Mouse (Mus musculus) stomach, embryonic 14.5 days (tissue): ENCODE measurements at regions not wholly inside any gene's neighbourhood (a gene's known extent, or its start where the extent isn't known, plus 50 kb on each side); places are given as distances from the start of the nearest gene placed in this dataset.

ENCODE experiments used
- ATAC-seq: fragments of 200-750 bp; cut with Nextera tagmentation; 2 replicates; pipeline ENCODE4 v1.8.0; 2017; ENCODE audit warnings: low read depth, moderate TSS enrichment; ENCODE audit not compliant: insufficient number of reproducible peaks, insufficient read depth, low FRiP score
- H3K27ac ChIP-seq: fragments of 300-500 bp; sonication (generic); 2 replicates; pipeline ENCODE4 v1.5.1; 2014; ENCODE audit warnings: mild to moderate bottlenecking, low read length, moderate library complexity, mixed read lengths
- H3K27me3 ChIP-seq: fragments of 300-500 bp; sonication (generic); 2 replicates; pipeline ENCODE4 v1.6.1; 2014; ENCODE audit warnings: low read length, control low read depth, mixed read lengths; ENCODE audit not compliant: control insufficient read depth, insufficient read depth
- H3K36me3 ChIP-seq: fragments of 300-500 bp; sonication (generic); 2 replicates; pipeline ENCODE4 v1.6.1; 2014; ENCODE audit warnings: mild to moderate bottlenecking, control low read depth, low read length, moderate library complexity, mixed read lengths; ENCODE audit not compliant: control insufficient read depth, insufficient read depth
- H3K4me1 ChIP-seq: fragments of 300-500 bp; sonication (generic); 2 replicates; pipeline ENCODE4 v1.6.1; 2014; ENCODE audit warnings: low read length, control low read depth, mixed read lengths; ENCODE audit not compliant: control insufficient read depth, insufficient read depth
- H3K4me2 ChIP-seq: fragments of 300-500 bp; sonication (generic); replicated peaks from 2 replicates; pipeline ENCODE4 v1.6.1; 2014; ENCODE audit warnings: low read depth, low read length, control low read depth
- H3K4me3 ChIP-seq: fragments of 300-500 bp; sonication (generic); 2 replicates; pipeline ENCODE4 v1.5.1; 2014; ENCODE audit warnings: low read depth, low read length, control low read depth
- H3K9ac ChIP-seq: fragments of 300-500 bp; sonication (generic); replicated peaks from 2 replicates; pipeline ENCODE4 v1.6.1; 2014; ENCODE audit warnings: low read depth, mild to moderate bottlenecking, control low read depth, low read length, moderate library complexity, mixed read lengths
- H3K9me3 ChIP-seq: fragments of 300-500 bp; sonication (generic); 2 replicates; pipeline ENCODE4 v1.6.1; 2016; ENCODE audit warnings: low read depth, low read length, control low read depth; ENCODE audit not compliant: control insufficient read depth
- WGBS: fragments of 180-500 bp; shearing (Covaris S2); extraction: QIAGEN DNeasy Blood & Tissue Kit; methylation state at CpG from one replicate; pipeline ENCODE4 v1.1.7; 2014; 5-methylcytosine and 5-hydroxymethylcytosine counted together

DNA sequence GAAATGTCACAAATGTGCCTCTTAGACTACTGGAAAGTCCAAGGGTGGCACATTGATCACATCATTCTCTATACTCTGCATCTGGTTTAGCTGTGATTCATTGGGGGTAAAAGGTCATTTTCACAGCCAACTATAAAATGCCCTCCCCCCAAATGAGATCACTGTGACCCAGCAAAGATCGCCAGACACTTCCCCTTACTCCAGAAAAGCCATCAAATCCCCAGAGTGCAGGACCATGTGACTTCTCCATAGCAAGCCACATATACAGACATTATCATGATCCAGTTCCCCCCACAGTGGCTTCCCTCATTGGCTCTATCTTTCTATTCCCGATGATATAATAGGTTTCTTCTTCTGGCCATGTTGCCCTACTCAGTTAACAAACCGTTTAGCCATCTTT, 163.6 kb upstream of the Map1b start:
- WGBS, result 83% methylated on average over 3 of the region's 3 CpGs
- Histone ChIP-seq H3K27ac (no peak overlapping the region), H3K4me3 (no peak overlapping the region), H3K9ac (no peak overlapping the region), H3K4me2 (no peak overlapping the region), H3K36me3 (no peaks in the 10 kb centered on the region), H3K27me3 (no peaks in the 10 kb centered on the region), H3K9me3 (no peaks in the 10 kb centered on the region), H3K4me1 (no peaks in the 10 kb centered on the region)
- no peak for ATAC-seq

DNA sequence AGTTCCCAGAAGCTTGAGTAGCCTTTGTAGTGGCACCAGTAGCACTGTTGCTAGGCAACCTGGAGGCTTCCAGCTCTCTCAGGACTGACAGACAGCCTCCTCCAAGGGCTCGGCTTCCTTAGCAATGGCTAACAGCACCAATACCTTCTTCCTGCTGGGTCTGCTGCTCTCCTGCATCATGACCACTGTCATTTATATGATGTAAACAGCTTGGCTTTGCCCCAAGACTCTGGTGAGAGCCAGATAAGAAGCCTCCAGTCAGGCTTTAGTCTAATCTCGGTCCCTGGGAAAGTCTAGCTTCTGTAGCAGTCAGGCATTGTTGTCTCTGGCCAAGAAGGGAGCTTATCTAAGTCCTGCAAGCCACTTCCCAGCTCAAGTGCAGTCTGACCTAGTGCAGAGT, 163.1 kb upstream of the Map1b start:
- ATAC-seq, result no peak
- H3K36me3 ChIP-seq, result no peaks in the 10 kb centered on the region

DNA sequence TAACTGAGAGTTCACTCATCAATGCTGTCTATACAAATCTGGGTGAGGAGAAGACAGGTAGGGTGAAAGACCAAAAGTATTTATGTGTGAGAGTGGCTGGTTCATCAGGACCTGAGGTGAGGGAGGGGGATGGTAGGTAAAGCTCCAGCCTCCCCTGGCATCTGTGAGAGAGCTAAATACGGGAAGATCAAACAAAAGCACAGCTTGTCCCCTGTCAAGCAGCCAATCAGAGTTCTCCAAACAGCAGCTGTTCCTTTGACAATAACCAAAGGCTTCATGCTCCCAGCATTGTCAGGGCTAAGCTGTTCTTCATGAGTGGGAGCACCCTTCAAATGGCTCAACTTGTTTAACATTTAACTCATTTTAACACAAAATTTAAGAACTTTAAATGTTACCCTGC, 160.1 kb upstream of the Map1b start:
- Histone ChIP-seq H3K27ac (no peak overlapping the region), H3K27me3 (no peaks in the 10 kb centered on the region), H3K4me2 (no peak overlapping the region), H3K4me3 (no peak overlapping the region), H3K9ac (no peak overlapping the region), H3K9me3 (no peaks in the 10 kb centered on the region), H3K4me1 (no peaks in the 10 kb centered on the region), H3K36me3 (no peaks in the 10 kb centered on the region)
- no peak for ATAC-seq
- 4% methylated on average over 1 of the region's 1 CpGs for WGBS

More for the DNA sequence above, 163.1 kb upstream of the Map1b start:
- no peak overlapping the region for H3K27ac ChIP-seq
- H3K9ac ChIP-seq, result no peak overlapping the region
- H3K27me3 ChIP-seq, result no peaks in the 10 kb centered on the region
- no peaks in the 10 kb centered on the region for H3K4me1 ChIP-seq
- 35% methylated on average over 2 of the region's 2 CpGs for WGBS
- H3K4me3 ChIP-seq, result no peak overlapping the region
- no peak overlapping the region for H3K4me2 ChIP-seq
- no peaks in the 10 kb centered on the region for H3K9me3 ChIP-seq

- 70% methylated on average over 5 of the region's 5 CpGs for WGBS
Measured at GRCm38 (mm10) chr13:99675951-99676350, 159.6 kb upstream of the Map1b start.

GRCm38 (mm10) chr13:99672714-99673113, 156.4 kb upstream of the Map1b start:
- Histone ChIP-seq H3K4me1 (no peaks in the 10 kb centered on the region), H3K27ac (no peak overlapping the region), H3K9ac (no peak overlapping the region), H3K36me3 (no peaks in the 10 kb centered on the region), H3K4me2 (no peak overlapping the region), H3K27me3 (no peaks in the 10 kb centered on the region), H3K9me3 (no peaks in the 10 kb centered on the region), H3K4me3 (no peak overlapping the region)
- ATAC-seq, result no peak
- 73% methylated on average over 1 of the region's 1 CpGs for WGBS

More at GRCm38 (mm10) chr13:99675951-99676350, 159.6 kb upstream of the Map1b start:
- no peaks in the 10 kb centered on the region for H3K36me3 ChIP-seq
- H3K4me3 ChIP-seq, result no peak overlapping the region
- no peak overlapping the region for H3K9ac ChIP-seq
- H3K4me2 ChIP-seq, result no peak overlapping the region
- H3K9me3 ChIP-seq, result no peaks in the 10 kb centered on the region
- no peak for ATAC-seq
- no peaks in the 10 kb centered on the region for H3K4me1 ChIP-seq
- H3K27me3 ChIP-seq, result no peaks in the 10 kb centered on the region
- no peak overlapping the region for H3K27ac ChIP-seq

DNA sequence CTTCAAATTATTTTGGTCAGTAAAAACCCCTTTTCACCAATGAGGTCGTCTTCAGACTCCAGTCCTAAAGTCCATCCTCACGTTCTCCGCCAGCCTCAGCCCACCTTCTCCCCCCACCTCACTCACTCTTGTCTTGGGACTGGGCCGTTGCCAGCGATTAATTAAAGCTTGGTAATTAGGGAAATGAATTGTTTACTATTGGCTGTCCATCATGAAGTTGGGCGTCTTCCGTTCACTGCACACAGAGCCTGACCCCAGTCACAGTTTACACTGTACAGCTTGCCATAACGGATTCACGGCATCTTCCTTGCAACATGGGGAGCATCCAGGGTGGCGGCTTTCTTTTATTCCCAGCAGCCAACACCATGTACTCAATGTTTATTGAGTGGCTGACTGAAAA, 155.4 kb upstream of the Map1b start:
- Histone ChIP-seq H3K4me1 (no peaks in the 10 kb centered on the region), H3K4me2 (no peak overlapping the region), H3K36me3 (no peaks in the 10 kb centered on the region), H3K9ac (no peak overlapping the region), H3K9me3 (no peaks in the 10 kb centered on the region), H3K27me3 (no peaks in the 10 kb centered on the region), H3K27ac (no peak overlapping the region), H3K4me3 (no peak overlapping the region)
- no peak for ATAC-seq
- 61% methylated on average over 10 of the region's 10 CpGs for WGBS

DNA sequence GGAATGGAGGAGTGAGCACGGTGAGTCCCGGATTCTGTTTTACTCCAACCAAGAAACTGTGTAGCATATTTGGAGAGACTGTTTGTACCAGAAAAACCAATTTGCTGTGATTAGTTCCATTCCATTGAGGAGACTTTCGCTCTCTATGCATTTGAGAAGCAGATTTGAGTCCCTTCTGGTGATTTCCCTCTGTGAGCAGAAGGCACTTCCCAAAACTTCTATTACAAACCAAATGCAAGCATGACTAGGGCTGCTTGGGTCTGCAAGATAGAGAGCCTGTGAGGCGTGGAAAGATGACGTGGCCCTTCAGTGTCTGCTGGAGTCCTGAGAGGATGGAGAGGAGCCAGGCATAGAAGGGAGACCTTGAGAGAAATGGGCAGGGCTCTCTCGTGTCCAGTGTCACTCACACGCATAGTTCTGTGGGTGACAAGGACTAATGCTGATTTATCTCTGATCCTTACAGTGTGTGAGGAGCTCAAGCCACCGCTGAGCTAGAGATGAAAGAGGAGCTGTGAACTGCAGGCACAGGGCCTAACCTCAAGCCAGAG, 153.7 kb upstream of the Map1b start:
- 78% methylated on average over 8 of the region's 8 CpGs for WGBS
- Histone ChIP-seq H3K27ac (no peak overlapping the region), H3K4me3 (no peak overlapping the region), H3K9ac (no peak overlapping the region), H3K4me1 (no peaks in the 10 kb centered on the region), H3K36me3 (no peaks in the 10 kb centered on the region), H3K4me2 (no peak overlapping the region), H3K9me3 (no peaks in the 10 kb centered on the region), H3K27me3 (no peaks in the 10 kb centered on the region)
- ATAC-seq, result no peak

- no peak overlapping the region for H3K27ac ChIP-seq
- H3K9ac ChIP-seq, result no peak overlapping the region
- WGBS, result 70% methylated on average over 8 of the region's 8 CpGs
- no peaks in the 10 kb centered on the region for H3K4me1 ChIP-seq
- H3K4me3 ChIP-seq, result no peak overlapping the region
- no peak for ATAC-seq
- no peaks in the 10 kb centered on the region for H3K27me3 ChIP-seq
- H3K9me3 ChIP-seq, result no peaks in the 10 kb centered on the region
- H3K36me3 ChIP-seq, result no peaks in the 10 kb centered on the region
- H3K4me2 ChIP-seq, result no peak overlapping the region
Measured at GRCm38 (mm10) chr13:99668613-99669012, 152.3 kb upstream of the Map1b start.

GRCm38 (mm10) chr13:99666086-99666485, 149.7 kb upstream of the Map1b start:
- no peaks in the 10 kb centered on the region for H3K27me3 ChIP-seq
- no peak for ATAC-seq
- H3K4me2 ChIP-seq, result no peak overlapping the region
- H3K4me1 ChIP-seq, result no peaks in the 10 kb centered on the region
- no peak overlapping the region for H3K9ac ChIP-seq
- WGBS, result 70% methylated on average over 7 of the region's 7 CpGs
- H3K4me3 ChIP-seq, result no peak overlapping the region
- no peak overlapping the region for H3K27ac ChIP-seq
- no peaks in the 10 kb centered on the region for H3K9me3 ChIP-seq
- H3K36me3 ChIP-seq, result no peaks in the 10 kb centered on the region
